Mouse (Mus musculus): ENCODE measurements around the gene Tbc1d4.

- TF ChIP-seq POLR2A (IDR thresholded peaks at IDR 0.05; ENCODE audit: borderline replicate concordance, extremely low read depth, insufficient read depth, insufficient read length, poor library complexity, severe bottlenecking) (no peak), CTCF (IDR thresholded peaks at IDR 0.05; ENCODE audit: borderline replicate concordance, extremely low read depth, insufficient read depth, insufficient read length) (no peak)
Measured at GRCm38 (mm10) chr14:101568828-101569227, 40.2 kb downstream of the Tbc1d4 start.

Data from brain, embryonic 14.5 days (tissue).